Mouse (Mus musculus) MEL (cell line): Measurements from ENCODE around the gene Amh. TPM values are rescaled to one million over a fixed set of nuclear protein-coding genes. Genes with fewer than 3 reads are reported as not detected.

Source experiments
- DNase-seq: peaks from one replicate; pipeline ENCODE4 v3.0.0; 2011; ENCODE audit warnings: low read depth, low spot score
- H3K27ac ChIP-seq: 2 replicates; pipeline ENCODE4 v1.5.1; 2012; ENCODE audit warnings: low read depth, mild to moderate bottlenecking, control low read depth, low read length, moderate library complexity; ENCODE audit not compliant: control insufficient read depth
- H3K27me3 ChIP-seq, 2 experiments: fragments of 150-350 bp in 1 of 2; sonication (generic) in 1 of 2; 2 replicates each; pipeline ENCODE4 v1.6.1; 2012; ENCODE audit warnings: low read length in 2 of 2, mild to moderate bottlenecking in 2 of 2, improper control_type of control experiment in 1 of 2, moderate library complexity in 1 of 2; ENCODE audit not compliant: insufficient read depth in 2 of 2, control insufficient read depth in 1 of 2
- H3K36me3 ChIP-seq, 2 experiments: 2 replicates each; pipeline ENCODE4 v1.6.1; 2012 to 2014; ENCODE audit warnings: low read length in 2 of 2, improper control_type of control experiment in 1 of 2, inconsistent platforms in 1 of 2, mild to moderate bottlenecking in 1 of 2; ENCODE audit not compliant: insufficient read depth in 2 of 2, control insufficient read depth in 1 of 2
- H3K4me1 ChIP-seq, 2 experiments: fragments of 150-350 bp in 1 of 2; sonication (generic) in 1 of 2; 2 replicates each; pipeline ENCODE4 v1.6.1; 2012; ENCODE audit warnings: low read length in 2 of 2, improper control_type of control experiment in 1 of 2, mild to moderate bottlenecking in 1 of 2; ENCODE audit not compliant: insufficient read depth in 2 of 2, control insufficient read depth in 1 of 2
- H3K4me3 ChIP-seq, 2 experiments: fragments of 150-350 bp in 1 of 2; sonication (generic) in 1 of 2; 2 replicates each; pipeline ENCODE4 v1.5.1; 2012; ENCODE audit warnings: low read depth in 2 of 2, low read length in 2 of 2, mild to moderate bottlenecking in 2 of 2, moderate library complexity in 2 of 2, control low read depth in 1 of 2, improper control_type of control experiment in 1 of 2; ENCODE audit not compliant: control insufficient read depth in 1 of 2, insufficient read depth in 1 of 2
- H3K79me2 ChIP-seq: 2 replicates; pipeline ENCODE4 v1.6.1; 2012; ENCODE audit warnings: mild to moderate bottlenecking, low read length, moderate library complexity; ENCODE audit not compliant: control insufficient read depth, poor library complexity, insufficient read depth
- H3K9ac ChIP-seq: 2 replicates; pipeline ENCODE4 v1.6.1; 2012; ENCODE audit warnings: low read depth, mild to moderate bottlenecking, control low read depth, low read length, moderate library complexity; ENCODE audit not compliant: control insufficient read depth, poor library complexity, severe bottlenecking
- H3K9me3 ChIP-seq: fragments of 150-350 bp; sonication (generic); replicated peaks from 2 replicates; pipeline ENCODE4 v1.6.1; 2012; ENCODE audit warnings: mild to moderate bottlenecking, low read length, improper control_type of control experiment, moderate library complexity; ENCODE audit not compliant: insufficient read depth
- CHD1 ChIP-seq: IDR thresholded peaks from 2 replicates; pipeline ENCODE4 v1.6.1; 2012; ENCODE audit warnings: low read depth, mild to moderate bottlenecking, inconsistent platforms, low read length, improper control_type of control experiment
- CHD2 ChIP-seq: IDR thresholded peaks from 2 replicates; pipeline ENCODE4 v1.6.1; 2011; ENCODE audit warnings: low read length, improper control_type of control experiment
- CTCF ChIP-seq, 3 experiments: IDR thresholded peaks in 2 of 3; conservative IDR thresholded peaks in 1 of 3; 2 replicates each; pipeline ENCODE4 v1.5.1; 2011 to 2012; ENCODE audit warnings: low read length in 3 of 3, low read depth in 2 of 3, mild to moderate bottlenecking in 2 of 3, improper control_type of control experiment in 1 of 3, inconsistent platforms in 1 of 3, mixed read lengths in 1 of 3, moderate library complexity in 1 of 3; ENCODE audit not compliant: control insufficient read depth in 1 of 3, insufficient read depth in 1 of 3, poor library complexity in 1 of 3, severe bottlenecking in 1 of 3
- ETS1 ChIP-seq: IDR thresholded peaks from 2 replicates; pipeline ENCODE4 v1.6.1; 2012; ENCODE audit warnings: low read depth, mild to moderate bottlenecking, inconsistent platforms, low read length, improper control_type of control experiment, moderate library complexity
- GATA1 ChIP-seq: IDR thresholded peaks from 2 replicates; pipeline ENCODE4 v1.6.1; 2011; ENCODE audit warnings: low read depth, low read length, improper control_type of control experiment
- HCFC1 ChIP-seq: IDR thresholded peaks from 2 replicates; pipeline ENCODE4 v1.6.1; 2012; ENCODE audit warnings: low read depth, mild to moderate bottlenecking, inconsistent platforms, low read length, improper control_type of control experiment, moderate library complexity
- MAX ChIP-seq: IDR thresholded peaks from 2 replicates; pipeline ENCODE4 v1.6.1; 2011; ENCODE audit warnings: low read length, improper control_type of control experiment
- MAZ ChIP-seq: IDR thresholded peaks from 2 replicates; pipeline ENCODE4 v1.6.1; 2012; ENCODE audit warnings: low read depth, mild to moderate bottlenecking, inconsistent platforms, low read length, improper control_type of control experiment
- MEF2A ChIP-seq: IDR thresholded peaks from 2 replicates; pipeline ENCODE4 v1.6.1; 2014; ENCODE audit warnings: low read depth, mild to moderate bottlenecking, inconsistent platforms, low read length, improper control_type of control experiment; ENCODE audit not compliant: poor library complexity, insufficient replicate concordance, severe bottlenecking; ENCODE audit errors: extremely low read depth
- NELFE ChIP-seq: IDR thresholded peaks from 2 replicates; pipeline ENCODE4 v1.6.1; 2011; ENCODE audit warnings: low read depth, low read length, improper control_type of control experiment
- POLR2A ChIP-seq, 2 experiments: IDR thresholded peaks; 2 replicates each; pipeline ENCODE4 v1.6.1; 2011 to 2012; ENCODE audit warnings: low read length in 2 of 2, mild to moderate bottlenecking in 2 of 2, control low read depth in 1 of 2, improper control_type of control experiment in 1 of 2, low read depth in 1 of 2, moderate library complexity in 1 of 2; ENCODE audit not compliant: control insufficient read depth in 1 of 2, insufficient read depth in 1 of 2, poor library complexity in 1 of 2
- POLR2AphosphoS5 ChIP-seq: IDR thresholded peaks from 2 replicates; pipeline ENCODE4 v1.6.1; 2012; ENCODE audit warnings: low read depth, borderline replicate concordance, mild to moderate bottlenecking, inconsistent platforms, low read length, moderate library complexity, mixed read lengths
- RAD21 ChIP-seq: IDR thresholded peaks from 2 replicates; pipeline ENCODE4 v1.6.1; 2011; ENCODE audit warnings: mild to moderate bottlenecking, low read depth, low read length, improper control_type of control experiment
- TAL1 ChIP-seq: IDR thresholded peaks from 2 replicates; pipeline ENCODE4 v1.6.1; 2012; ENCODE audit warnings: mild to moderate bottlenecking, inconsistent platforms, low read length, moderate library complexity, mixed read lengths
- TBP ChIP-seq: IDR thresholded peaks from 2 replicates; pipeline ENCODE4 v1.8.0; 2011; ENCODE audit warnings: low read depth, low read length, improper control_type of control experiment
- TCF12 ChIP-seq: IDR thresholded peaks from 2 replicates; pipeline ENCODE4 v1.6.1; 2014; ENCODE audit warnings: low read depth, mild to moderate bottlenecking, inconsistent platforms, low read length, improper control_type of control experiment, moderate library complexity
- UBTF ChIP-seq: IDR thresholded peaks from 2 replicates; pipeline ENCODE4 v1.6.1; 2012; ENCODE audit warnings: low read depth, mild to moderate bottlenecking, inconsistent platforms, low read length, improper control_type of control experiment, moderate library complexity, borderline replicate concordance; ENCODE audit not compliant: insufficient read depth
- ZNF384 ChIP-seq: IDR thresholded peaks from 2 replicates; pipeline ENCODE4 v1.6.1; 2012; ENCODE audit warnings: low read depth, mild to moderate bottlenecking, inconsistent platforms, low read length, improper control_type of control experiment
- polyA plus RNA-seq, 2 experiments: library from polyadenylated mRNA; stranded (reverse) in 1 of 2; unstranded in 1 of 2; fragments of >175 nt in 1 of 2; fragments of >200 nt in 1 of 2; gene quantifications; 2 replicates each; pipeline versions ENCODE4 v1.2.1 to v1.2.4; 2012; ENCODE audit warnings: low replicate concordance in 2 of 2, low read depth in 1 of 2; ENCODE audit not compliant: insufficient read length in 2 of 2, insufficient read depth in 1 of 2, missing spikeins in 1 of 2
- total RNA-seq: library from RNA; depleted of rRNA; stranded (reverse); fragments of 300-350 nt; gene quantifications from 2 replicates; pipeline ENCODE4 v1.2.3, GENCODE M21; 2012

The Amh gene
- total and polyA plus RNA-seq, 3 experiments: 0.42 to 1.1 TPM; not detected in 1

DNA sequence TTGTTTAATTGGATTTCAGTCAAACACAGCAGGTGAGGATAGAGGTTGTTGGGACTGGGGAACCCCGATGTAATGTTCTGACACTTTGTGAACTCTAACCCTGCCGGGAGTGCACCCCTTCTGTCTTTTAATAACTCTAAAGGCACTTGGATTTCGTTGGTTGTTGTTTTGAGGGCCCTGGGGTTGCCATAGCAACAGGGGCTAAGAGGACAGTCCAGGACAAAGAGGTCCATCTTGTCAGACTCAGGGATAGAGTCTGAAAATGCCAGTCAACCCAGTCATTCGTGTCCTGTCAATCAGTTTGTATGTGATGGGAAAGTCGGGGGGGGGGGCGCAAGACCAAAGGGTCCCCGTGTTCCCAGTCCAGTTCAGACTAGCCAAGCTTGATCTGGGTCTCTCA lies 27.8 kb downstream of the Amh start:
- Histone ChIP-seq H3K9me3 (no peaks in the 10 kb centered on the region), H3K36me3 (peaks cover 0 to 4% of the 10 kb centered on the region in 2 experiments; a peak in 2 of 4 replicates), H3K4me3 (no peak overlapping the region), H3K27me3 (no peaks in the 10 kb centered on the region), H3K9ac (no peak overlapping the region), H3K79me2 (peaks cover 10% of the 10 kb centered on the region), H3K27ac (no peak overlapping the region), H3K4me1 (peaks cover 2 to 9% of the 10 kb centered on the region in 2 experiments; a peak in 3 of 4 replicates)
- no peak for TF ChIP-seq TAL1
- no peak for TF ChIP-seq CHD2
- no peak for TF ChIP-seq NELFE
- DNase-seq: no peak

DNA sequence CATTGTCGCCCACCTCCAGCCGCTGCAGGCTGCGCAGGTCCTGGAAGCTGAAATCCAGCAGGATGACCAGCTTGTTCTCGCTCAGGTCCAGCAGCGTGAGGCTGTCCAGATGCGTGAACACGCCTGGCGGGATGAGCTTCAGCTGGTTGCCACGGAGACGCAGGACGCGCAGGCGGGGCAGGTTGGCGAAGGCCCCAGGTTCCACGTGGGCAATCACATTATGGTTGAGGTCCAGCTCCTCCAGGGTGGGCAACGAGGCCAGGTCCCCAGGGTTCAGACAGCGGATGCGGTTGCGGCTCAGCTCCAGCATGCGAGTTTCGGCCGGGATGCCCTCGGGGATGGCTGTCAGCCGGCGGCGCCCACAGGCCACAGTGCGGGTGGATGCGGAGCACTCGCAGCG lies 30.6 kb downstream of the Amh start:
- Histone ChIP-seq H3K27ac (no peak overlapping the region), H3K4me3 (no peak overlapping the region), H3K27me3 (no peaks in the 10 kb centered on the region; a peak in 1 of 4 replicates), H3K4me1 (peaks cover 2 to 4% of the 10 kb centered on the region in 2 experiments; a peak in 3 of 4 replicates), H3K9me3 (no peaks in the 10 kb centered on the region), H3K79me2 (no peaks in the 10 kb centered on the region), H3K9ac (no peak overlapping the region), H3K36me3 (peaks cover 0 to 2% of the 10 kb centered on the region in 2 experiments; a peak in 1 of 4 replicates)
- TF ChIP-seq MEF2A (no peak), RAD21 (no peak)
- no peak for DNase-seq

DNA sequence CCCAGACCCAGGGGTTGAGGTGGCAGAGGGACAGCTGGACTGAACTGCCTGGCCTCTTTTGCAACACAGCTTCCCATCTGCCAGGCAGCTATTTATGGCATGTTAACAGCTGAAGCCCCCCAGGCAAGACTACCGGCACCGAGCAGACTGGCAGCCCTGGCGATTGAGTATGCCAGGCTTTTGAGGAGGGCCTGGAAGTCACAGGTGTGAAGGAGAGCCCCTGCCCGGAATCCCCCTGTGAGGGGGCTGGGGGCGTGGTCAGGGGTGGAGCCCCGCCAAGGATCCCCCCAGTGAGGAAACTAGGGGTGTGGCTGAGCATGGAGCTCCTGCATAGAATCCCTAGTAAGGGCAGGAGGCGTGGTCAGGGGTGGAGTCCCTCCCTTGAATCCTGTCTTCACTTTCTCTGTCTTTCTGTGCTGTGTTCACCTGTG lies 31.9 kb downstream of the Amh start:
- H3K4me3 ChIP-seq: no peak overlapping the region
- no peaks in the 10 kb centered on the region for H3K9me3 ChIP-seq
- no peaks in the 10 kb centered on the region for H3K36me3 ChIP-seq
- H3K27me3 ChIP-seq: no peaks in the 10 kb centered on the region; a peak in 1 of 4 replicates
- no peaks in the 10 kb centered on the region for H3K79me2 ChIP-seq
- H3K4me1 ChIP-seq: no peaks in the 10 kb centered on the region
- no peak for DNase-seq
- TF ChIP-seq TBP (no peak), POLR2A (IDR thresholded peaks at IDR 0.05; ENCODE audit: control insufficient read depth in 1 of 2, insufficient read depth in 1 of 2, low read depth in 1 of 2, low read length in 2 of 2, poor library complexity in 1 of 2) (no peak), GATA1 (no peak), CTCF (IDR thresholded peaks at IDR 0.05 in 2 of 3, conservative IDR thresholded peaks at IDR 0.05 in 1 of 3; ENCODE audit: control insufficient read depth in 1 of 3, insufficient read depth in 1 of 3, low read depth in 2 of 3, low read length in 3 of 3, poor library complexity in 1 of 3, severe bottlenecking in 1 of 3) (no peak), CHD1 (no peak), MAX (no peak), ETS1 (no peak), RAD21 (no peak), MAZ (no peak), MEF2A (no peak), UBTF (no peak), HCFC1 (no peak), ZNF384 (no peak), POLR2AphosphoS5 (no peak), TCF12 (no peak)
- TF ChIP-seq, all 39 proteins: peak for 0
- no peak overlapping the region for H3K27ac ChIP-seq
- H3K9ac ChIP-seq: no peak overlapping the region
